Mouse (Mus musculus): ENCODE data around the gene Pif1.

Gene Pif1

DNA sequence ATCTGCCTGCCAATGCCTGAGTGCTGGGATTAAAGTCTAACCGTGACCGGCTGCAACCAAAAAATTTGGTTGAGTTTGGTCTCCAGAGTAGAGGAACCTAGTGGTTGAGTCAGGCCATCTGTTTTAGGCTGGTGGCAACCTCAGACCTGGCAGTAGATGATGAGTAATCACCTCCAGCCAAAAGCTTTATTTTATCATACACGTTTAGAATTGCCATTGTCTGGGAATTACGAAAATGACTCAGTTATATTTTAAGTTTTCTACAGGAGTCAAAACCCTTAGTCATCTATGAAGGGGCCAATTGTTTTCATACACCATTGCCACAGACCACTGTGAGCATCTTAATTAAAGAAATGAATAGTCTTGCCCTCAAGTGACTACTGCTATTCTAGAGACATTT lies 50.0 kb downstream of the Pif1 start:
- DNase-seq (ENCODE audit: extremely low spot score) = no peak

DNA sequence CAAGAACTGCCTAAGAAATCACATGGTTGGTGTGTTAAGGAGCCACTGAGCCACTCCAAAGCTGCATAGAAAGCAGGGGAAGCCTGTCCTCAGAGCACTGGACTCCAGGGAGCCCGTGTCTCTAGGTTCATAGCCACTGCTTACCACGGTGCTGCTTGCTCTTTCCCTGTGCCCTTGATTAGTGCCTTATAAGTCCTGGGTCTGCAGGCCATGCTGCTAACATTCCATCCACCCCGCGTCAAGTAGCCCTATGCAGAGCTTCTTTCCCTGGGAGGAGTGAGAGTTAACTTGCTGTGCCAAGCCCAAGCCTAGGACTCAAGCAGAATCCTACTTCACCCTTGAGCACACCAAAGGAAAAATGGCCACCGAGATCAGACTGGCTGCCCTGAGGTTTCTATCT lies 52.1 kb downstream of the Pif1 start:
- no peak for DNase-seq (ENCODE audit: extremely low spot score)

DNA sequence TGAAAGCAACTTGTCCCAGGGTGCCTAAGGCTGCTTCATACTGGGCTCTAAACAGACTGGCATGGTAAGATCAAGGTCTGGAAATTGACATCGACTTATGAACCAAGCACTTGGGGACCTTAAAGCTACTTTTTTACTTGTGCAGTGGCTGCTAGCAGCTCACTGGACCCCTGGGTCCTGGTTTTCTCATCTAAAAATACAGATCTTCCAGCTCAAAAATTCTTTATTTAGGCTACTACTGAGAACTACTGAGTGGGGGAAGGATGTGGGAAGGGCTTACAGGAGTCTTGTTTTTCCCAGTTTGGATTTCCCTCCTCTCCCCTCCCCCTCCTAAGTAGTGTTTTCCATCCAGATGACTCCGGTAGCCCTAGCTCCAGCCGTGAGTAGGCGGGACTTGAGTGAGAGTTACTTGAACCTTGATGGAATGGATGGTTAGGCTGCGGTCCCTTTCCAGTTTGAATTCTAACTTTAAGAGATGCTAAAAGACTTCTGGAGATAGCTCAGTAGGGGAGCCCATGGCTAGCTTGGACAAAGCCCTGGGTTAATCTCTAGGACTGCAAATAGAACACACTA lies 54.0 kb downstream of the Pif1 start:
- peak; percentile 65 for DNase-seq (ENCODE audit: extremely low spot score)

DNA sequence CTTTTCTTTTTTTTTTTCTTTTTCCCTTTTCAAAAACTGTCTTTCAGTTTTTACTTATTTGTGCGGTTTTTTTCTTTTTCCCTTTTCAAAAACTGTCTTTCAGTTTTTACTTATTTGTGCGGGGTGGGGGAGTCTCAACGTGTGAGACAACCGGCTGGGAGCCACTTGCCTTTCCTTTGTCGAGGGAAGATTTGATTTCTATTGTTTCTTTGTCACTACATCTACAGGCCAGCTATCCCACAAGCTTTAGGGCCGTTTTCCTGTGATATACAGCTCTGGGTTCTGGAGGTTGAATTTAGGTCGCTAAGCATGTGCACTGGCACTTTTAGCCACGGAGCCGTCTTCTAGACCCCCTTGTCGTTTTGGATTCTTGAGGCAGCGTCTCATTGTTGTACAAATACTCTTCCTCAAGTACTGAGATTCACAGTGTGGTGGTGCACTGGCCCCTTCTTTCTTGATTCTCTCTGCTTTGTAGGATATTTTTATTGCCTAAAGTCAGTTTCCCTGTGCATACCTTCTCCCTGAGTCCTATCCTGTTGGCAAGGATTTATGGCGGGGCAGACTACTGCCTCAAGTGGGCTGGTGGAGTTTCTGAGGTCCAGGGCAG lies 54.6 kb downstream of the Pif1 start:
- peak; percentile 29 for DNase-seq (ENCODE audit: extremely low spot score)

DNA sequence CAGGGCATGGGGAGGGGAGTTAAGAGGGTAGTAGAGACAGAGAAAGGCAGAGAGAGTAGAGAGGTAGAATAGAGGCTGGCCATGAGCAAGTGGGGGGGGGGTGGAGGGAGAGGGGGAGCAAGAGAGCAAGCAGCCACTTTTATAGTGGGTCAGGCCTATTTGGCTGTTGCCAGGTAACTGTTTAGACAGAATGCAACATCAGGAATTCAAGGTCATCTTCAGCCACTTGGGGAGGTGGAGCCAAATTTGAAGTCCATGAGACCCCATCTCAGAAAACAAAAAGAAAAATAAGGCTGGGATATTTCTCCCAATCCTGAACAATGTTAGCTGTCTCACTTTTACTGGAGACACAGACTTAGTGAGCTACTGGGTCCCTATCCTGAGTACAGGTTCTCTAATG lies 55.6 kb downstream of the Pif1 start:
- DNase-seq (ENCODE audit: extremely low spot score) = no peak

DNA sequence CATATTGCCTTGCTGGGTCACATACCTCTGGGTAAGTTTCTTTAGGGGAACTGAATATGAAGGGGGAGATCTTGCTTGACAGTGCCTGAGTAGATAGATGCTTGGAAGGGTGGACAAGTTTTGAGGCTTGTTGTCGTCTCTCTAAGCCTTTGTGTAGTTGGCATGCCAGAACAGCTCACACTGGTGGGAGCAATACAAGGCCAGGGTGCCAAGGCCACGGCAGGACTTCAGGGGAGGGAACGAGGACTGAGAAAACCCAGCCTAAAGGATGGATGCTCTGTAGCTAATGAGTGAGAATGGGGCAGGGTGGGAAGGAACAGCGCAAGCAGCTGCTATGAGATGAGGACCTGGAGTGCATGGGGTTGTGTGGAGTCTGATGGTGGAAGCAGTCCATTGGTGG lies 58.0 kb downstream of the Pif1 start:
- DNase-seq (ENCODE audit: extremely low spot score) = no peak

Measured in embryo, embryonic 9.5 days (tissue).